In the genomic region with DNA sequence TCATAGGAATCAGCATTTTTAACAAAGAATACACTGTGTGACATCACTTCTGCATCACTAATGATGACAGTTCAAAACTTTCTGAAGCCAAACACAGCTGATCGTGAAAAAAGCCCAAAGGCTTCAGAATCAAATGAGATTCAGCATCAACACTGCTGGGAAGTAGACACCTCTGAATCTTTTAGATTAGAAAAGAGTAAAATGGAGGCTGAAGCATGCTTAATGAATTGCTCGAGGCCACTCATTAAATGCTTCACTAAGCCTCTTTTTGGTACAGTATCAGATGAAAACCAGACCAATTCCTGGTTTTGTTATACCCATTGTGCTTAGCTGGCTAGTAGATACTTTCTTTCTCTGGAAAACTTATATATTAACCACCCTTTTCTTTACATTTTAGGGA, we compare ENCODE assay signal across 25 mouse cellular contexts.
DNase-seq lines count a peak whose midpoint lies in the region; ATAC-seq lines count a peak whose summit lies in the region.
"Had no signal": no experiment of that assay in that cellular context is flagged by ENCODE, and none has a peak within 500 bp of the region (broad histone marks: within the 10 kb centered on the region; RNA-seq: fewer than 3 reads in every experiment).

No protein-coding gene starts in this region.

- H3K27ac ChIP-seq in forebrain, embryonic 13.5 days, result no peak overlapping the region
- no peak overlapping the region for H3K27ac ChIP-seq in forebrain, embryonic 10.5 days
- no peak overlapping the region for H3K27ac ChIP-seq in hindbrain, embryonic 11.5 days (ENCODE audit: low read depth, low read length)
- no peak overlapping the region for H3K27ac ChIP-seq in hindbrain, embryonic 10.5 days
- H3K27ac ChIP-seq: embryonic facial prominence, embryonic 15.5 days; gastrocnemius, adult 2 months; heart, embryonic 13.5 days; hindbrain, embryonic 15.5 days had no signal

- WGBS in forebrain, embryonic 13.5 days, result 32% methylated on average over 2 of the region's 2 CpGs
- 85% methylated on average over 2 of the region's 2 CpGs for WGBS in forebrain, embryonic 10.5 days
- 75% methylated on average over 2 of the region's 2 CpGs for WGBS in hindbrain, embryonic 11.5 days
- WGBS in hindbrain, embryonic 10.5 days, result 84% methylated on average over 2 of the region's 2 CpGs

- ATAC-seq in forebrain, embryonic 13.5 days, result 0 out of 2 replicates have a peak, but pooled peaks have one; percentile 38
- ATAC-seq in hindbrain, embryonic 11.5 days (ENCODE audit: low FRiP score), result 0 out of 2 replicates have a peak, but pooled peaks have one; percentile 30
- ATAC-seq: CD4-positive, CD25-positive, alpha-beta regulatory T cell, adult 4 months; inflammation-experienced regulatory T-cells, adult 6 months had no signal

- H3K27me3 ChIP-seq in forebrain, embryonic 13.5 days, result no peaks in the 10 kb centered on the region
- H3K27me3 ChIP-seq in forebrain, embryonic 10.5 days (ENCODE audit: poor library complexity, severe bottlenecking), result no peaks in the 10 kb centered on the region
- no peaks in the 10 kb centered on the region for H3K27me3 ChIP-seq in hindbrain, embryonic 11.5 days (ENCODE audit: control insufficient read depth, insufficient read depth, low read length)
- no peaks in the 10 kb centered on the region for H3K27me3 ChIP-seq in hindbrain, embryonic 10.5 days (ENCODE audit: insufficient read depth, poor library complexity, severe bottlenecking)
- H3K27me3 ChIP-seq: embryonic facial prominence, embryonic 15.5 days; heart, embryonic 13.5 days; hindbrain, embryonic 15.5 days had no signal

- H3K4me1 ChIP-seq in forebrain, embryonic 13.5 days, result no peaks in the 10 kb centered on the region
- no peaks in the 10 kb centered on the region for H3K4me1 ChIP-seq in forebrain, embryonic 10.5 days
- H3K4me1 ChIP-seq in hindbrain, embryonic 11.5 days (replicated peaks; ENCODE audit: control insufficient read depth, insufficient read depth, low read length), result no peaks in the 10 kb centered on the region
- no peaks in the 10 kb centered on the region for H3K4me1 ChIP-seq in hindbrain, embryonic 10.5 days (replicated peaks)
- H3K4me1 ChIP-seq: embryonic facial prominence, embryonic 15.5 days; heart, embryonic 13.5 days; hindbrain, embryonic 15.5 days had no signal

- no peak overlapping the region for H3K4me3 ChIP-seq in forebrain, embryonic 13.5 days
- H3K4me3 ChIP-seq in forebrain, embryonic 10.5 days, result no peak overlapping the region
- no peak overlapping the region for H3K4me3 ChIP-seq in hindbrain, embryonic 11.5 days (ENCODE audit: low read depth, low read length)
- no peak overlapping the region for H3K4me3 ChIP-seq in hindbrain, embryonic 10.5 days
- H3K4me3 ChIP-seq: embryonic facial prominence, embryonic 15.5 days; erythroblast, embryonic 14.5 days; gastrocnemius, adult 2 months; heart, embryonic 13.5 days; hindbrain, embryonic 15.5 days had no signal

- no peak for DNase-seq in forebrain, embryonic 10.5 days (ENCODE audit: extremely low spot score, low spot score)
- no peak for DNase-seq in hindbrain, embryonic 11.5 days (ENCODE audit: low spot score)
- no peak for DNase-seq in hindbrain, embryonic 10.5 days (ENCODE audit: low spot score)
- peak; percentile 33 for DNase-seq in retina, postnatal 1 day
- no peak for DNase-seq in retina, embryonic 14.5 days (ENCODE audit: low spot score)
- DNase-seq in left cerebral cortex, adult 8-10 months (ENCODE audit: low spot score in 2 of 2), result no peak
- DNase-seq: adrenal gland, adult 8-10 months; adrenal gland, postnatal 36 days; B cell, adult 2 months; cerebellum, adult 11 months; cerebellum, adult 8-10 months; cerebellum, postnatal 14 days; embryo, embryonic 11 days; gastrocnemius, adult 2 months; gastrocnemius, postnatal 25 days; heart, adult 11 months; heart, postnatal 4 days had no signal

- H3K36me3 ChIP-seq in forebrain, embryonic 13.5 days (ENCODE audit: poor library complexity, severe bottlenecking), result no peaks in the 10 kb centered on the region
- no peaks in the 10 kb centered on the region for H3K36me3 ChIP-seq in forebrain, embryonic 10.5 days (replicated peaks)
- H3K36me3 ChIP-seq in hindbrain, embryonic 11.5 days (ENCODE audit: control insufficient read depth, insufficient read depth, low read length), result no peaks in the 10 kb centered on the region
- no peaks in the 10 kb centered on the region for H3K36me3 ChIP-seq in hindbrain, embryonic 10.5 days
- H3K36me3 ChIP-seq: embryonic facial prominence, embryonic 15.5 days; G1E; heart, embryonic 13.5 days; hindbrain, embryonic 15.5 days had no signal

- H3K9ac ChIP-seq in forebrain, embryonic 13.5 days, result no peak overlapping the region
- H3K9ac ChIP-seq in hindbrain, embryonic 11.5 days (ENCODE audit: low read depth, low read length), result no peak overlapping the region
- H3K9ac ChIP-seq: embryonic facial prominence, embryonic 15.5 days; heart, embryonic 13.5 days; hindbrain, embryonic 15.5 days had no signal

- no peak overlapping the region for H3K4me2 ChIP-seq in forebrain, embryonic 13.5 days
- no peak overlapping the region for H3K4me2 ChIP-seq in hindbrain, embryonic 11.5 days (replicated peaks; ENCODE audit: low read depth, low read length)
- H3K4me2 ChIP-seq: embryonic facial prominence, embryonic 15.5 days; heart, embryonic 13.5 days; hindbrain, embryonic 15.5 days had no signal

- H3K9me3 ChIP-seq in forebrain, embryonic 13.5 days (replicated peaks), result no peaks in the 10 kb centered on the region
- H3K9me3 ChIP-seq in forebrain, embryonic 10.5 days, result no peaks in the 10 kb centered on the region
- H3K9me3 ChIP-seq in hindbrain, embryonic 11.5 days (ENCODE audit: control insufficient read depth, low read length), result no peaks in the 10 kb centered on the region
- no peaks in the 10 kb centered on the region for H3K9me3 ChIP-seq in hindbrain, embryonic 10.5 days
- H3K9me3 ChIP-seq: embryonic facial prominence, embryonic 15.5 days; hindbrain, embryonic 15.5 days had no signal
